ENCODE assay signal across 12 mouse cellular contexts in genomic region chr5:130891735-130892134, GRCm38 (mm10).
"Had no signal": no experiment of that assay in that cellular context is flagged by ENCODE, and none has a peak within 500 bp of the region (broad histone marks: within the 10 kb centered on the region; RNA-seq: fewer than 3 reads in every experiment).

No protein-coding gene starts in this region.

- H3K27ac ChIP-seq: intestine, embryonic 15.5 days; left cerebral cortex, adult 2 months; limb, embryonic 12.5 days; liver, embryonic 14.5 days; midbrain, embryonic 15.5 days; neural tube, embryonic 13.5 days had no signal

- H3K4me2 ChIP-seq: intestine, embryonic 15.5 days; limb, embryonic 12.5 days; midbrain, embryonic 11.5 days; midbrain, embryonic 15.5 days; neural tube, embryonic 13.5 days had no signal

- H3K36me3 ChIP-seq: intestine, embryonic 15.5 days; limb, embryonic 12.5 days; midbrain, embryonic 15.5 days had no signal

- ATAC-seq: intestine, embryonic 15.5 days; midbrain, embryonic 15.5 days had no signal

- H3K9me3 ChIP-seq: intestine, embryonic 15.5 days; midbrain, embryonic 15.5 days; neural tube, embryonic 13.5 days had no signal

- H3K9ac ChIP-seq: intestine, embryonic 15.5 days; limb, embryonic 12.5 days; liver, embryonic 14.5 days; midbrain, embryonic 15.5 days; neural tube, embryonic 13.5 days had no signal

- H3K4me3 ChIP-seq: intestine, embryonic 15.5 days; left cerebral cortex, adult 2 months; limb, embryonic 12.5 days; midbrain, embryonic 15.5 days; neural tube, embryonic 13.5 days had no signal

- H3K27me3 ChIP-seq: intestine, embryonic 15.5 days; limb, embryonic 12.5 days; midbrain, embryonic 15.5 days; neural tube, embryonic 13.5 days had no signal

- H3K4me1 ChIP-seq: intestine, embryonic 15.5 days; midbrain, embryonic 15.5 days had no signal

- DNase-seq: kidney, adult 18-20 months; kidney, postnatal 14 days; right cerebral cortex, adult 18-20 months; right cerebral cortex, postnatal 25 days; thymus, postnatal 36 days had no signal
